Mouse (Mus musculus) spleen, postnatal 14 days (tissue): Measurements from ENCODE around the gene Trpm2.
"Not testable (repeated sequence)": the region's sequence is repeated elsewhere in the genome, so short reads cannot be mapped to it uniquely, and the experiment has no call there.

Experiments used
- DNase-seq, 2 experiments: peaks; one replicate each; pipeline ENCODE4 v3.0.0; 2021 to 2022; ENCODE audit warnings: low spot score in 2 of 2

The Trpm2 gene

DNA sequence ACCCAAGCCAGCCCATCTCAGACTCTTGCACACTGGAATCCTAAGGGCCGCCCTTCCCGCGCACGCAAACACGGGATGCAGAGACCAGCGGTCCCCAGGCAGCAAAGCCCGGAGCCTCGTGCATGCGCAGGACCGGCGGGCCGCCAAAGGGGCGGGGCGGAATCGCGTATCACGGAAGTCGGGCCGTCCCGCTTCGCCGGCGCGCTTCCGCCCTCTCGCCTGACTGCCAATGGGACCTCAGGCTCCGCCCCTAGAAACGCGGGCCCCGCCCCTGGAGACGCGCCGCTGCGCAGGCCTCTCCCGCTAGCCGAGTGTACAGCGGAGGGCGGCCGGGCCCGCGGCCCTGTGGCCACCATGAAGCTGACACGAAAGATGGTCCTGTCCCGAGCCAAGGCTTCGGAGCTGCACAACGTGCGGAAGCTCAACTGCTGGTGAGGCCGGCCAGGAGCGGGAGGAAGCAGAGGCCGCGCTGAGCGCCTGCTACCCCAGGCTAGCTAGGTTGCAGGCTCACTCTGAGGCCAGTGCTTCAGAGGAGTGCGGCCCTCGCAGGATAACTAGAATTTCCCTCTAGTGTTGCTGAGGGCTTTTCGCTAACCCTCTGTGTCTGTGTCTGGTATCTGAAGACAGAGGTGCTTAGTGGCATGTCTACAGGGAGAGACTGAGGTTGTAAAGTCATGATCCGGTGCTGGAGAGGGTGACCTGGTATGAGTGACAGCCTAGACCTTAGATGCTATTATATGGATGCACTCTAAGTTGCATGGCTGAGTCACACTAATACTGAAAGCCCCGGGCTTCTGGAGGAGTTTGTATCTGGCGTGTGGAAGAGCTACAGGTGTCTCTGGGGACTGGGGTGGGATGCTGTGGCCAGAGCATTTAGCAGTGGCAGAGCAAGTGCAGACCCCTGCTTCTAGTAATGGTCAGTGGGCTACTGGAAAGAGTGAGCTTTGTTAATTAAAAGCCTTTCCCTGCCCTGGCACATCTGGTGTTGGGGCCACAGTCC lies 8.3 kb upstream of the Trpm2 start, which contains the start of gene 1810043G02Rik:
TSS of gene 1810043G02Rik (plus strand) at position 174 of the 1,000 bp plus-strand sequence.
- DNase-seq, result peak; percentile 99 to 100

DNA sequence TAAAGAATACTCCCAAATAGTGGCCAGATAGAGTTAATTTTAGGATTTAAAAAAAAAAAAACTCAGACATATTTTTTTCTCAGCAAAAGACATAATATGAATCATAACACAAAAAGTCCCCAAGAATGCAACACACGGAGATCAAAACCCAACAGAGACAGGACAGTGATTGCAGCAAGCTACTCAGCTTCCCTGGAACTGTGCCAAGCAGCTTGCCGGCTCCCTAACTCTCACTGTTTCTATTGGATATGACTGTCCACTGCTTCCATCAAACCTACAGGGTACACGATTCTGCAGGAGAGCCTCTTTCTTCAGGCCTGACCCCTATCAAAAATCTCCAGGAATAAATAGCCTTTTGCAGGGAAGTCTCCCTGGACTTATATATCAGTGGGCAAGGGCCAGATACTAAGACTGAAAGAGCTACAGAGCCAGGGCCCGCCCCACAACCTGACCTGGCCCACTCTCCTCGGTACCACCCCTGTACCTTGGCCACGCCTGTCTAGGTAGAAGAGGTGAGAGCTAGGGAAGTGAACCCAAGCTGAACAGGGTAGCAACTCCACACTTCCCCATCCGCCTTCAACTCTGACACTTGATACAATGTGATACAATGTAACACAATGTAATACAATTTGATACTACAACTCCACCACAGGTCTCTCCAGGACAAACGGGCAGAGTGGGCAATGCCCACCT lies 6.2 kb upstream of the Trpm2 start:
- no peak for DNase-seq

GRCm38 (mm10) chr10:77975653-77976052 lies 5.3 kb upstream of the Trpm2 start:
- no peak for DNase-seq

- no peak for DNase-seq
These were observed 4.4 kb upstream of the Trpm2 start for GRCm38 (mm10) chr10:77974811-77975210.

- no peak for DNase-seq
These were observed 4.0 kb upstream of the Trpm2 start for GRCm38 (mm10) chr10:77974323-77974722.

GRCm38 (mm10) chr10:77971709-77972553 lies 1.6 kb upstream of the Trpm2 start:
- no peak for DNase-seq

DNA sequence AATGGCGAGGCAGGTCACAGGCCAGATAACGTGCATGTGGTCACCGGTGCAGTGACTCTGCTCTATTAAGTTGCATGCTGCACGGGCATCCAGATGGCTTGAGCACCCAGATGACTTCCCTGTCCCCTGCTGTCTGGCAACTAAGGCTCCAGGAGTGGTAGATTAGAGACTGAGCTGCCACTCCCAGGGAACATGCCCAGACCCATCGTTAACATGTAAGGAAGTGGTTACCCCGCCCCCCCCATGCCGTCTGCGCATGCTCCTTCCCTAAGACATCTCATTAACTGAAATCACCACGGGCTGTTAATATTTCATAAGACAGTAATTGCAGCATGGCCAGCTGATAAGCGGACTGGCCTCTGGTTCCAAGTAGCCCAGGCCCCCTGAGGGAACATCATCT lies 828 bp upstream of the Trpm2 start:
- no peak for DNase-seq

- DNase-seq, result no peak
These were observed 414 bp downstream of the Trpm2 start for GRCm38 (mm10) chr10:77969973-77970325.

GRCm38 (mm10) chr10:77969274-77969972 lies 940 bp downstream of the Trpm2 start:
- DNase-seq, result no peak

GRCm38 (mm10) chr10:77963971-77964370 lies 6.4 kb downstream of the Trpm2 start:
- DNase-seq, result no peak

DNA sequence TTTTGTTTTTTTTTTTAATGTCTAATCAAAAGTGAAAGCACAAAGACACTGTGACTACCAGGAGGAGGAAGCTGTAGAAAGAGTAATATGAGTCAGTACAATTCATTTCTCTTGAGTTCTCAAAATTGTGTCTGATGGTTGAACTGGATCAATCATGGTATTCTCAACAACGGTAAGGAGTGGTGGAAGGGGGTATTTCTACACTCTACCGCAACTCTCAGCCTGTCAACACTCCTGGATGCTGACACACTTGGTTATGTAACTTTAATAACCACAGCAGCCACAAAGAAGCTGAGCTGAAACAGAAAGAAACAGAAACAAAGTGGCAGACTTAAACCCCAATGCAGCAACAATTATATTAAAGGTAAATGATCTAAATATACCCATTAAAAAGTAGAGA lies 7.6 kb downstream of the Trpm2 start:
- no peak for DNase-seq

DNA sequence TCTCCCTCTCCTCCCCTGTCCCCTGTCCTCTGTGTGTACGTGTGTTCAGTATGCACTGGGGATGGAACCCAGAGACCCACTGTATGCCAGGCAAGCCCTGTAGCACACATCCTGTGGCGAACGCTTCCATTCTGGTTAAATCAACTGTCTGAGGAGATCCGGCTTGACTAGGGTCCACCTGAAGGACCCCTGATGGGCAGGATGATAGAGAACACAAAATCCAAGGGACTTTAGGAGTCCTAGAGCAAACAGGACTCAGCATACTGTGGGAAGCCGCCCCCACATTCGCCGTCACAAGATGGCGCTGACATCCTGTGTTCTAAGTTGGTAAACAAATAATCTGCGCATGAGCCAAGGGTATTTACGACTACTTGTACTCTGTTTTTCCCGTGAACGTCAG lies 19.9 kb downstream of the Trpm2 start:
- DNase-seq, result not testable (repeated sequence)

DNA sequence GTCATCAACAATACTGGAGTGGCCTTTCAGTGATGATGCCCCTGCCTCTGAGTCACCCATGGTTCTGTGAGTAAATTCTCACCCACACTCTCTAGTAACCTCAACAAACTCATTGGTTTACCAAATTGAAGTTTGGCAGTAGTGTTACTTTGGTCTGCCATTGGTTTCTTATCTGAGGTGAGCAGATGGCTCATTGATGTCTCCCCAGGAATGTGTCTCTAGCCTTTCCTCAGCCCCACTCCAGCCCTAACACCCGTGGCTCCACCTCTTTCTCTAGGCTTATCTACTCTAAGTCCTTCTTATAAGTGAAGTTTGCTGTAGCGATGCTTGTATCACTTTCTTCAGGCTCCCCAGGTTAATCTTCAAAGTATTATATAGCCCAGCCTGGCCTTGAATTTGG lies 30.7 kb downstream of the Trpm2 start:
- DNase-seq, result no peak

DNA sequence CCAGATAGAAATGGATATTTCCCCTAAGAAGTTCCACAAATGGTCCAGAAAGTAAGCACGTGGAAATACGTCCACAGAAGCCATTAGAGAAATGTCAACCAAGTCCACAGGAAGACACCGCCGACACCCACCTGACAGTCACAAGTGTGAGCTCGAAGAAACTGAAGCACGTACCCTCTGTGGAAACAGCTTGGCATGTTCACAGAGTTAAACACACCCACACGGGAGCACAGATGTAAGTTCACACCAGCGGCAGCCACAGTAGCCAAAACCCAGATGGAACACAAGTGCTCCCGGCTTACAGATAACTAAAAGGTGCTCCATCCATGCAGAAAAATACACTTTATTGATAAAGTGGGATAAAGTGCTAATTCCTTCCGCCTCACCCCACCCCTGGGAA lies 43.0 kb downstream of the Trpm2 start:
- DNase-seq, result no peak

GRCm38 (mm10) chr10:77926140-77926539 lies 44.2 kb downstream of the Trpm2 start:
- peak; percentile 24 to 59 for DNase-seq

DNA sequence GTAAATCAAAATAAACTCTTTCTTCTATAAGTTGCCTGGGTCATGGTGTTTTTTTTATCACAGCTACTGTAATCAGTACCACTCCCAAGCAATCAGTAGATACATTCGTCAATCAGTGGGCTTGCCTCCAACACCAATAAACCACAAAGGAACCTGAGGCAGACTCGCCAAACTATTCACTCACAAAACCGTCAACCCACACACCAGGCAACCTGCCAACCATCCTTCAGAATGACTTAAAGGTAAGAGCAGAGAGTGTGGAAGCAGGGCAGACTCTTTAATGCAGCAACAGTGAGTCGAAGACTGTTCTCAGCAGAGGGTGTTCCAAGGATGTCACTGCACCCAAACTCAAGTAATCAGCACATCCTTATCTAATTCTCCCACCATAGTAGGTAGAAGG lies 47.7 kb downstream of the Trpm2 start:
- no peak for DNase-seq

DNA sequence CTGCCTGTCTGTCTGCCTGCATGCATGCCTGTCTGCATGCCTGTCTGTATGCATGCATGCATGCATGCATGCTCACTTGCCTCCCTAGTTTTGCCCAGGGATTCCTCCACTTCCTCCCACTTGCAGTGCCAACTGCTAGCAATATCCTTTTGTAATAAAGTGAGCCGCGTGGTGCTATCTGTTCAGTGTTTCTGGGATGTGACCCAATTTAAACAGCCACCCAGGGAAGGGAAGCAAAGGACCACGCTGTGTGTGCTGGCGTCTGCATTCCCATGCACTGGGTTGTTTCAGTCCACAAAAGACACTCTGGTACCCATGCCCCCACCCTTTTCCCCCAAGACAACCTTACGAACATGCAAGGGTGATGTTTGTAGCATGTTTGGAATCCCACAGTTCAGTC lies 49.4 kb downstream of the Trpm2 start:
- no peak for DNase-seq

GRCm38 (mm10) chr10:77916636-77917335 lies 53.6 kb downstream of the Trpm2 start:
- DNase-seq, result peak; percentile 38 to 56

DNA sequence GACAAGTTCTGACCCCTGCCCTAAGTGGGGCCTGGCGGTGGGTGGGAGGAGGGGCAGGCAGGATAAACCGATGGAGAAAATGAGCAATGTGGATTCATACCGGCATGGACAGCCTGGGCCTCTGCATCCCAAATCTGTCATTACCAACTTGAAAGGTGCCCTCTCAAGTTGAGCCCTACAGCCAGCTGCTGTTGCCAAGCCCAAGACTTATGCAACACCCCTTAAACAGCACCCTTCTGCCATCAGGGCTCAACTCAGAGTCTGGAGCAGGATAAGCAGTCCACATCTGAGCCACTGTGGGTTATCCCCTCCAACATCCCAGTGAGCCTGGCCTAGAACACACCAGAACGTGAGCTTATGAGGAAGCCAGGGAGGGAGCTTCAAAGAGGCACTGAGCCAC lies 57.1 kb downstream of the Trpm2 start:
- DNase-seq, result no peak

GRCm38 (mm10) chr10:77912605-77913004 lies 57.8 kb downstream of the Trpm2 start:
- no peak for DNase-seq
